Mouse (Mus musculus): ENCODE measurements around the gene Gm49342. TPM values are rescaled to one million over a fixed set of nuclear protein-coding genes. Genes with fewer than 3 reads are reported as not detected.
"Not testable (repeated sequence)": the region's sequence is repeated elsewhere in the genome, so short reads cannot be mapped to it uniquely, and the experiment has no call there.

The Gm49342 gene
- total and polyA plus RNA-seq, 2 experiments from 2014 or later = 16.3 TPM; not detected in 1

DNA sequence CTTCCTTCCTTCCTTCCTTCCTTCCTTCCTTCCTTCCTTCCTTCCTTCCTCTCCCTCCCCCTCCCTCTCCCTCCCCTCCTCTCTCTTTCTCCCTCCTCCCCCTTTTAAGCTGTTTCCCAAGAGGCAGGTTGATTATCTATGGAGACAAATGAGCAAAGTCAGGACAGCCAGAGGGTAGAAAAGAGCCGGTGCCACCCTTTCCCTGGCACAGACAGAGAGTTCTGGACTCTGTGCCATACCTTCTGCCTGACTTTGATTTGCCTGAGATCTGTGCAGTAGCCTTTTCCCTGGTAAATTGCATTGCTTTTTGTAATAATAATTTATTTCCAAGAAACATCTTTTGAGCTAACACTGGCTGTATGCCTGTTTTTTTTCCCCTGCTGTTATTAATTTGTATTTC lies 24.7 kb downstream of the Gm49342 start:
- WGBS = 0% methylated on average over 1 of the region's 1 CpGs
- H3K27me3 ChIP-seq (ENCODE audit: insufficient read depth, low read length) = no peaks in the 10 kb centered on the region
- peak overlapping the region; percentile 59; the same call in 1 of the 2 replicates for H3K27ac ChIP-seq
- peak; percentile 38 for DNase-seq (ENCODE audit: low spot score)
- no peak overlapping the region for H3K9ac ChIP-seq (replicated peaks; ENCODE audit: low read length)
- 0 out of 2 replicates have a peak overlapping the region, but pooled peaks have one; percentile 22 for H3K4me2 ChIP-seq (ENCODE audit: low read depth, low read length)
- no peaks in the 10 kb centered on the region for H3K9me3 ChIP-seq (ENCODE audit: low read length)
- H3K4me1 ChIP-seq (ENCODE audit: insufficient read depth, low read length) = peaks cover 3% of the 10 kb centered on the region; the same call in 1 of the 2 replicates
- TF ChIP-seq CTCF (IDR thresholded peaks at IDR 0.05; ENCODE audit: low read depth) = no peak
- no peaks in the 10 kb centered on the region for H3K36me3 ChIP-seq (ENCODE audit: insufficient read depth, low read length)
- no peak for ATAC-seq
- no peak overlapping the region for H3K4me3 ChIP-seq (ENCODE audit: low read length)

DNA sequence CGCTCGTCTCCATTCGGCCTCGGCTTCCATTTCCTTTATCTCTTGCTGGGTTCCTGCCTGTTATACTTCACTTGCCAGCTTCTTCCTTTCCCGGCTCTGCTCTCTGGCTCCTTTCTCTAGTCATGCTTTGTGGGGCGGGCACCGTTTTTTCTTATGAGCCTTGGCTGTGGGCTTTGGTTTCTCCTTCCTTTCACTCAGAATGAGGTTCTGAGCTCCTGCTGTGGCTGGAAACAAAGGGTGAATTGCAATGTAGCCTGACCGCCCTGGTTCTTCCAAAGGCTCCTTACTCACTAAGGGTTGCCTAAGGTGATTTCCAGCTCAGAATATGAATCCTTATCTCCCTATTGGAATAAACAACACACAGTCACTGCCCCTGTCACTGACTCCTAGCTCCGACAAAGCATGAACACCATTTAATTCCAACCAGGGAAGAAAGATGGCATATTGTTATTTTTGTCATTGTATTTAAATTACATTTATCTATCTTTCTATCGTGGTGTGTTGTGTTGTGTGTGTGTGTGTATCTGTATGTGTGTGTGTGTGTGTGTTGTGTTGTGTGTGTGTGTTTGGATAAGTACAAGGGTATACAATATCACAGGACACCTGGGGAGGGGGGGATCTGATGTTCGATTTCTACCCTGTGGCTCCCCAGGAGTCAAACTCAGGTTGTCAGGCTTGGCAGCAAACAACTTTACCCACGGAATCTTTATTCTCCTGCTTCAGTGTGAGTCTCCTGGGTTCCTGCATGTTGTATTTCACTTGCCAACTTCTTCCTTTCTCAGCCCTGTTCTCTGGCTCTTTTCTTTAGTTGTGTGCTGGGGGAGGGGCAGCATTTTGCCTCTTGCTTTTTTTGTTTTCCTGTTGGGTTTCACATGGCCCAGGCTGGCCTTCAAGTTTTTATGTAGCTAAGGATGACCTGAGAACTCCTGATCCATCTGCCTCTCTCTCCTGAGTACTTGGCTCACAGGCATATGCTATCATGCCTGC lies 25.5 kb downstream of the Gm49342 start:
- Histone ChIP-seq H3K9ac (replicated peaks; ENCODE audit: low read length) (no peak overlapping the region), H3K4me1 (ENCODE audit: insufficient read depth, low read length) (peaks cover 3% of the 10 kb centered on the region; the same call in 1 of the 2 replicates), H3K4me2 (ENCODE audit: low read depth, low read length) (peak overlapping the region; percentile 22; the same call in 1 of the 2 replicates), H3K27ac (peak overlapping the region; percentile 59; the same call in 1 of the 2 replicates), H3K27me3 (ENCODE audit: insufficient read depth, low read length) (no peaks in the 10 kb centered on the region), H3K4me3 (ENCODE audit: low read length) (no peak overlapping the region), H3K36me3 (ENCODE audit: insufficient read depth, low read length) (no peaks in the 10 kb centered on the region), H3K9me3 (ENCODE audit: low read length) (no peaks in the 10 kb centered on the region)
- no peak for TF ChIP-seq CTCF (IDR thresholded peaks at IDR 0.05; ENCODE audit: low read depth)
- 12% methylated on average over 12 of the region's 12 CpGs for WGBS
- ATAC-seq (peak; percentile 78; the same call in 1 of the 2 replicates), DNase-seq (ENCODE audit: low spot score) (peak; percentile 66)

- WGBS = 86% methylated on average over 1 of the region's 1 CpGs
- no peak for TF ChIP-seq CTCF (IDR thresholded peaks at IDR 0.05; ENCODE audit: low read depth)
Observed at GRCm38 (mm10) chr14:50970822-50971221, 26.5 kb downstream of the Gm49342 start.

DNA sequence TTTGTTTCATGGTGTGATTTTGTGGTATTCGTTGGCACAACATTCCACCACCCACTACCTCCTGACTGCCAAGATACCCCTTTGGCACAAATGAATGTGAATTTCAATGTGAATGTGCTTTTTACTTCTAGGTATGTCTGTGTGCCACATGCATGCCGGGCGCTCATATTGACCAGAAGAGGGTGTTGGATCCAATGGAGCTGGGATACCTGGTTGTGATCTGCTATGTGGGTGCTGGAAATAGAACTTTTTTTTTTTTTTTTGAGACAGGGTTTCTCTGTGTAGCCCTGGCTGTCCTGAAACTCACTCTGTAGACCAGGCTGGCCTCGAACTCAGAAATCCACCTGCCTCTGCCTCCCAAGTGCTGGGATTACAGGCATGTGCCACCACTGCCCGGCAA lies 28.7 kb downstream of the Gm49342 start:
- not testable (repeated sequence) for H3K27ac ChIP-seq; H3K4me3 ChIP-seq (ENCODE audit: low read length); H3K4me2 ChIP-seq (ENCODE audit: low read depth, low read length); H3K36me3 ChIP-seq (ENCODE audit: insufficient read depth, low read length); H3K9ac ChIP-seq (replicated peaks; ENCODE audit: low read length); H3K4me1 ChIP-seq (ENCODE audit: insufficient read depth, low read length); DNase-seq (ENCODE audit: low spot score); H3K27me3 ChIP-seq (ENCODE audit: insufficient read depth, low read length); ATAC-seq; H3K9me3 ChIP-seq (ENCODE audit: low read length)
- 92% methylated on average over 5 of the region's 5 CpGs for WGBS

More at GRCm38 (mm10) chr14:50970822-50971221, 26.5 kb downstream of the Gm49342 start:
- Histone ChIP-seq H3K9ac (replicated peaks; ENCODE audit: low read length) (no peak overlapping the region), H3K27ac (no peak overlapping the region), H3K4me3 (ENCODE audit: low read length) (no peak overlapping the region), H3K36me3 (ENCODE audit: insufficient read depth, low read length) (no peaks in the 10 kb centered on the region), H3K27me3 (ENCODE audit: insufficient read depth, low read length) (no peaks in the 10 kb centered on the region), H3K4me1 (ENCODE audit: insufficient read depth, low read length) (peaks cover 3% of the 10 kb centered on the region; the same call in 1 of the 2 replicates), H3K4me2 (ENCODE audit: low read depth, low read length) (no peak overlapping the region), H3K9me3 (ENCODE audit: low read length) (no peaks in the 10 kb centered on the region)
- no peak for ATAC-seq
- DNase-seq (ENCODE audit: low spot score) = no peak

DNA sequence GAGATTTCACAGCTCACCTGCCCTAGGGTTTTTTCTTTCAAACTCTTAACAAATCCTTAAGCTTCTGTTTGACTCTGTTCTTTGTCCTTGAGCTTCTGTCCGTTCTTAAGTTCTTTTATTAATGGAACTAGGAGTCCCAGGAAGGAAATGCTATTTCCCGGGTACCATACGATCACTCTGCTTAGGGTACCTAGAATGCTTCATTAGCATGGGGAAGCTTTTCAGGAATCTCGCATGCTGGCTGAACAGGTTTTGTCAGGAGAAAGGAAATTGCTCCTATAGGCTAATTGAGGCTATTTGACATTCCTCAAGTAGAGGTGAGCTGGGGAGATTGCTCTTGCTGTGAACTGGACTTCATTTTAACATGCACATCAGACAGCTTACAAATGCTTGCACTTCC lies 29.4 kb downstream of the Gm49342 start:
- ATAC-seq = no peak

DNA sequence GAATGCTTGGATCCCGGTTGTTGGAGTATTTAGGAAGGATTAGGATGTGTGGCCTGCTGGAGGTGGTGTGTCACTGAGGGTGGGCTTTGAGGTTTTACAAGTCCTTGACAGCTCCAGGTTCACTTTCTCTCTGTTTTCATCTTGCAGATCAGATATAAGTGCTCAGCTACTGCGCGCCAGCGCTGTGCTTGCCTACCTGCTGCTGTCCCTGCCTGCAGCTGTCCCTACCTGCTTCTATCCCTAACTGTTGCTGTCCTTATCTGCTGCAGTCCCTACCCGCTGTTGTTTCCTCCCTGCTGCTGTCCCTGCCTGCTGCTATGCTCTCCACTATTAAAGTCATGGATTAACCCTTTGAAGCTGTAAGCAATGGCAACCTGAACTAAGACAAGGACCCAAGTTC lies 30.7 kb downstream of the Gm49342 start:
- WGBS = 65% methylated on average over 5 of the region's 5 CpGs
- no peaks in the 10 kb centered on the region for H3K27me3 ChIP-seq (ENCODE audit: insufficient read depth, low read length)
- TF ChIP-seq CTCF (IDR thresholded peaks at IDR 0.05; ENCODE audit: low read depth) = no peak
- H3K4me3 ChIP-seq (ENCODE audit: low read length) = no peak overlapping the region
- no peaks in the 10 kb centered on the region for H3K36me3 ChIP-seq (ENCODE audit: insufficient read depth, low read length)
- no peaks in the 10 kb centered on the region for H3K4me1 ChIP-seq (ENCODE audit: insufficient read depth, low read length)
- DNase-seq (ENCODE audit: low spot score) = no peak
- no peaks in the 10 kb centered on the region for H3K9me3 ChIP-seq (ENCODE audit: low read length)
- ATAC-seq = no peak
- H3K4me2 ChIP-seq (ENCODE audit: low read depth, low read length) = no peak overlapping the region
- no peak overlapping the region for H3K27ac ChIP-seq
- H3K9ac ChIP-seq (replicated peaks; ENCODE audit: low read length) = no peak overlapping the region

More for the DNA sequence above, 29.4 kb downstream of the Gm49342 start:
- no peak overlapping the region for H3K4me2 ChIP-seq (ENCODE audit: low read depth, low read length)
- no peak for DNase-seq (ENCODE audit: low spot score)
- no peak overlapping the region for H3K27ac ChIP-seq
- TF ChIP-seq CTCF (IDR thresholded peaks at IDR 0.05; ENCODE audit: low read depth) = no peak
- H3K27me3 ChIP-seq (ENCODE audit: insufficient read depth, low read length) = no peaks in the 10 kb centered on the region
- H3K4me1 ChIP-seq (ENCODE audit: insufficient read depth, low read length) = peaks cover 3% of the 10 kb centered on the region; the same call in 1 of the 2 replicates
- H3K9ac ChIP-seq (replicated peaks; ENCODE audit: low read length) = no peak overlapping the region
- no peak overlapping the region for H3K4me3 ChIP-seq (ENCODE audit: low read length)
- 60% methylated on average over 4 of the region's 4 CpGs for WGBS
- H3K9me3 ChIP-seq (ENCODE audit: low read length) = no peaks in the 10 kb centered on the region
- H3K36me3 ChIP-seq (ENCODE audit: insufficient read depth, low read length) = no peaks in the 10 kb centered on the region

Data from hindbrain, postnatal 0 days (tissue).